Mouse (Mus musculus): ENCODE measurements around the gene Agtr1a.

The Agtr1a gene

GRCm38 (mm10) chr13:30362048-30362447 lies 25.8 kb downstream of the Agtr1a start:
- in situ Hi-C loops (cut with MboI, MseI) = loop anchor here (10.0 kb wide), 1 partner anchor 727 kb away; no protein-coding TSS in a partner anchor

- in situ Hi-C loops (cut with MboI, MseI) = loop anchor here (10.0 kb wide), 1 partner anchor 729 kb away; no protein-coding TSS in a partner anchor
Observed at GRCm38 (mm10) chr13:30364097-30364625, 27.9 kb downstream of the Agtr1a start.

GRCm38 (mm10) chr13:30364780-30365179 lies 28.5 kb downstream of the Agtr1a start:
- in situ Hi-C loops (cut with MboI, MseI) = loop anchor here (10.0 kb wide), 1 partner anchor 730 kb away; no protein-coding TSS in a partner anchor

GRCm38 (mm10) chr13:30365378-30365777 lies 29.1 kb downstream of the Agtr1a start:
- in situ Hi-C loops (cut with MboI, MseI) = loop anchor here (10.0 kb wide), 1 partner anchor 731 kb away; no protein-coding TSS in a partner anchor

GRCm38 (mm10) chr13:30368116-30368515 lies 31.9 kb downstream of the Agtr1a start:
- in situ Hi-C loops (cut with MboI, MseI) = loop anchor here (10.0 kb wide), 1 partner anchor 733 kb away; no protein-coding TSS in a partner anchor

- in situ Hi-C loops (cut with MboI, MseI) = loop anchor here (10.0 kb wide), 1 partner anchor 734 kb away; no protein-coding TSS in a partner anchor
Observed at GRCm38 (mm10) chr13:30368746-30369145, 32.5 kb downstream of the Agtr1a start.

GRCm38 (mm10) chr13:30378868-30379267 lies 42.6 kb downstream of the Agtr1a start:
- in situ Hi-C loops (cut with MboI, MseI) = no loop called here

GRCm38 (mm10) chr13:30385183-30385582 lies 48.9 kb downstream of the Agtr1a start:
- in situ Hi-C loops (cut with MboI, MseI) = no loop called here

- in situ Hi-C loops (cut with MboI, MseI) = no loop called here
Observed at GRCm38 (mm10) chr13:30394123-30394522, 57.9 kb downstream of the Agtr1a start.

GRCm38 (mm10) chr13:30396431-30396830 lies 60.2 kb downstream of the Agtr1a start:
- in situ Hi-C loops (cut with MboI, MseI) = no loop called here

GRCm38 (mm10) chr13:30398852-30399251 lies 62.6 kb downstream of the Agtr1a start:
- in situ Hi-C loops (cut with MboI, MseI) = no loop called here

GRCm38 (mm10) chr13:30400621-30401020 lies 64.4 kb downstream of the Agtr1a start:
- in situ Hi-C loops (cut with MboI, MseI) = no loop called here

- in situ Hi-C loops (cut with MboI, MseI) = no loop called here
Observed at GRCm38 (mm10) chr13:30403874-30404273, 67.6 kb downstream of the Agtr1a start.

GRCm38 (mm10) chr13:30418611-30419010 lies 82.4 kb downstream of the Agtr1a start:
- in situ Hi-C loops (cut with MboI, MseI) = loop anchor here (10.0 kb wide), 1 partner anchor 1244 kb away; no protein-coding TSS in a partner anchor

- in situ Hi-C loops (cut with MboI, MseI) = no loop called here
Observed at GRCm38 (mm10) chr13:30427008-30427407, 90.8 kb downstream of the Agtr1a start.

- in situ Hi-C loops (cut with MboI, MseI) = no loop called here
Observed at GRCm38 (mm10) chr13:30427436-30427835, 91.2 kb downstream of the Agtr1a start.
